Mouse (Mus musculus) frontal cortex, postnatal 10 days (tissue): Measurements from ENCODE around the gene Enpp7.

Experiments used
- DNase-seq, 2 experiments: peaks; one replicate each; pipeline ENCODE4 v3.0.0; 2022; ENCODE audit warnings: low spot score in 2 of 2, mixed read lengths in 1 of 2

The Enpp7 gene

DNA sequence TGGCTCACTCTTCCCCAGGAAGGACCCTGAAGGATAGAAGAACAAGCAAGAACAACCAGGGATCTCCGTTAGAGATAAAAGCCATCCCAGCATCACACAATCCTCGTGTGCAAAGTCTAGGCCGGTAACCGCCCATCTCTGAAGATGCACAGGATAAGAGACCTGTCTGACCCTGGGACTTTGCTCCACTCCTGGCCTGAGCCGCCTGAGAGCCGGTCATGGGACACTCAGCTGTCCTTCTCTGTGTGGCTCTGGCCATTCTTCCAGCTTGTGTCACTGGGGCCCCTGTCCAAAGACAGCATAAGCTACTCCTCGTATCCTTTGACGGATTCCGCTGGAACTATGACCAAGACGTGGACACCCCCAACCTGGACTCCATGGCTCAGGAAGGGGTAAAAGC, at the start of gene Enpp7:
TSS of gene Enpp7 (plus strand) at position 190 of the 400 bp plus-strand sequence.
- no peak for DNase-seq

- DNase-seq, result no peak
Observed at GRCm38 (mm10) chr11:118939731-118940130, 48.3 kb upstream of the Enpp7 start.

DNA sequence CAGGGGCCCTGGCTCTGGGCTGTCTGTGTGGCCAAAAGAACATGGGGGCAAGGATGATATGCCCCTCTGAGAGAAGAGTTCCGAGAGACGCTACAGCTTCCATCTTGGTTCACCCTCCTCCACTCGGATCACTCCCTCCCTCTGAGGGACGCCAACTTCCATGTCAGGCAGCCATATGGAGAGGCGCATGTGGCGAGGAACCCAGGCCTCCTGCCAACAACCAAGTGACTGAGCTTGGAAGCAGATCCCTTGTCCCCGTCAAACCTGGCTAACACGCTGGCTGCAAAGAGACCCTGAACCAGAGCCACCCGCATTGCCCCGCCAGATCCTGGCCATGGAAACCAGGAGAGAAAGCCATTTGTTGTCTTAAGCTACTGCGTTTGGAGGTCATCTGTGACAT, 47.4 kb upstream of the Enpp7 start:
- DNase-seq, result peak; percentile 57 to 60

DNA sequence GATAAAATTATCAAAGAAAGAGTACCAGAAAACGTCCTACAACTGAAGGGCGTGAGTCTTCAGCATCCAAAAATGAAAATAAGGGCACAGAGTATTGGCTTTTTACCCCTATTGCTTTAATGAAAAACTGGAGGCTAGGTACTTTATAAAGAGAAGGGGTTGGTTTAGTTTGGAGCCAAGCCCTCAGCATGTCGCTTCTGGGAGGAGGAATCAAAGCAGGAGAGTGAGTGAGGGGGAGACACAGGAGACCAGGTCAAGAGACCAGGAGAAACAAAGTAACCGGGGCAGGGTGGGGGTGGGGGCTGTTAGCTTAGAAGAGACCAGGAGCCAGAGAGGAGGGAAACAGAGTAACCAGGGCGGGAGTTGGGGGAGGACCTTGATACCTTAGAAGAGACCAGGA, 46.7 kb upstream of the Enpp7 start:
- DNase-seq, result no peak

- DNase-seq, result no peak
Observed at GRCm38 (mm10) chr11:118945868-118946267, 42.1 kb upstream of the Enpp7 start.

- no peak for DNase-seq
Observed at GRCm38 (mm10) chr11:118955016-118955415, 33.0 kb upstream of the Enpp7 start.

GRCm38 (mm10) chr11:118957070-118957471, 30.9 kb upstream of the Enpp7 start:
- DNase-seq, result peak; percentile 64 to 70

- peak in 1 of 2 experiments; percentile 63 for DNase-seq
Observed at GRCm38 (mm10) chr11:118960649-118961048, 27.3 kb upstream of the Enpp7 start.

GRCm38 (mm10) chr11:118962478-118962877, 25.5 kb upstream of the Enpp7 start:
- DNase-seq, result no peak

- DNase-seq, result no peak
Observed at GRCm38 (mm10) chr11:118963926-118964325, 24.1 kb upstream of the Enpp7 start.

DNA sequence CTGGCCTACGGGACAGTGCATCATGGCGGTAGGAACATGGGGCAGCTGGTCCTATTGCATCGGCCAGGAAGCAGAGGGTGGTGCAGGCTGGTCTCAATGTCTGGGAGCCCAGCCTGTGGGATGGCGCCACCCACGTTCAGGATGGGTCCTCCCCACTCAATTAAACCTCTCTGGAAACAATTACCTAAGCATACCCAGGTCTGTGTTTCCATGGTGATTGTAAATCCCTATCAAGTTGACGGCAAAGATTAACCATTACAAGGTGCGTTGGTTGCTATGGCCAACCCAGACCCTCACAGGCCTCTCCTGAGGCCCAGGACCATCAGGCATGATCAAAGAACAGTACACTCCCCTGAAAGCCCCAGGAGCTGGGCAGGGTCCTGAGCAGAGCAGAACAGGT, 22.9 kb upstream of the Enpp7 start:
- DNase-seq, result no peak

- DNase-seq, result no peak
Observed at GRCm38 (mm10) chr11:118971470-118972034, 16.4 kb upstream of the Enpp7 start.

GRCm38 (mm10) chr11:118972431-118973377, 15.3 kb upstream of the Enpp7 start:
- no peak for DNase-seq

DNA sequence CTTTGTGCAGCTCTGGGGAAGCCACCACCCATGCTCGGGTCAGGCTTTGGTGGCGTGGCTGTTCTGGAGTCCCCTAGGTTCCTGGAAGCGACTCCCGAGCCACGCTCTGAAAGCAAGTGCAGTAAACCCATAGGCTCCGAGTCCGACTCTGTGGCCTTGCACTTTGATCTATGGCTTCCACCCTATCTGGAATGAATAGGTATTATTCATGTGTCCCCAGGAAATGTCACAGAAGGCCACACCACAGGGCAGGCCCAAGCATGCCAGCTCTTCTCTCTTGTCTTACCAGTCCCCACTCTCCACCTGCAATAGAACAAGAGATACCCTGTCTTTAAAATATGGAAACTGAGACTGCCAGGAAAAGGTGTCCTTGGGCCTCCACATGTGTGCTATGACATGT, 13.6 kb upstream of the Enpp7 start:
- DNase-seq, result no peak

DNA sequence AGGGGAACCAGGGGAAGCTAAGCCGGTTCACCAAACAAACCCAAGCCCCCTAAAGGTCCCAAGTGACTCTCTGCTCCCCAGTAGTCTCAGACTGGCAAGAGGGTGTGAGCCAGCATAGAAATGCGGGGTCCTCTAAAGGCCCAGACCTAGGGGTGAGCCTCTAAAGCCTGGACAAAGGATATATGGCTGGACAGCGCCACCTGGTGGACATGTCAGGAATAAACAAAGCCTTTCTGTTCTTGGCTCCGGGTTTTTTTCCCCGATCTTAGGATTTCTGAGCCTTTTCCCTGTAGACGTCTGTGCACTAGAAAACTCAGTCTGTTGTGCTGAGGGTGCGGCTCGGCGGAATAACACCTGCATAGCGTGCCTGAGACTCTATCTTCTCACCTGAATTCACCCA, 12.6 kb upstream of the Enpp7 start:
- peak in 1 of 2 experiments; percentile 71 for DNase-seq

DNA sequence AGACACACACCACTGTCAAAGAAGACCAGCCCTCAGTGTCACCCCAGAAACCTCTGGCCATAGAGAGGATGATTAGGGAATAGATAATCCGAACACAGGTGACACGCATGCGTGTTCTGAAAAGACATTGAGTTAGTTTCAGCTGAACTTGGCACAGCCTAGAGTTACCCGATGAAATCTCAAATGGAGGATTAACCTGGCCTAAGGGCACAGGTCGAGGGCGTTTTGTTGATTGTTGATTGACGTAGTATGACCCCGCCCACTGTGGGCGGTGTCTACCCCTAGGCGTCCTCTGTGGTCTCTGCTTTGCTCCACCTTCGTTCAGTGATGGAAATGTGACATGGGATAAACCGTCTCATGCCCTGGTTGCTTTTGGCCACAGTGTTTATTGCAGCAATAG, 12.1 kb upstream of the Enpp7 start:
- DNase-seq, result no peak

- no peak for DNase-seq
Observed at GRCm38 (mm10) chr11:118980388-118980787, 7.6 kb upstream of the Enpp7 start.

DNA sequence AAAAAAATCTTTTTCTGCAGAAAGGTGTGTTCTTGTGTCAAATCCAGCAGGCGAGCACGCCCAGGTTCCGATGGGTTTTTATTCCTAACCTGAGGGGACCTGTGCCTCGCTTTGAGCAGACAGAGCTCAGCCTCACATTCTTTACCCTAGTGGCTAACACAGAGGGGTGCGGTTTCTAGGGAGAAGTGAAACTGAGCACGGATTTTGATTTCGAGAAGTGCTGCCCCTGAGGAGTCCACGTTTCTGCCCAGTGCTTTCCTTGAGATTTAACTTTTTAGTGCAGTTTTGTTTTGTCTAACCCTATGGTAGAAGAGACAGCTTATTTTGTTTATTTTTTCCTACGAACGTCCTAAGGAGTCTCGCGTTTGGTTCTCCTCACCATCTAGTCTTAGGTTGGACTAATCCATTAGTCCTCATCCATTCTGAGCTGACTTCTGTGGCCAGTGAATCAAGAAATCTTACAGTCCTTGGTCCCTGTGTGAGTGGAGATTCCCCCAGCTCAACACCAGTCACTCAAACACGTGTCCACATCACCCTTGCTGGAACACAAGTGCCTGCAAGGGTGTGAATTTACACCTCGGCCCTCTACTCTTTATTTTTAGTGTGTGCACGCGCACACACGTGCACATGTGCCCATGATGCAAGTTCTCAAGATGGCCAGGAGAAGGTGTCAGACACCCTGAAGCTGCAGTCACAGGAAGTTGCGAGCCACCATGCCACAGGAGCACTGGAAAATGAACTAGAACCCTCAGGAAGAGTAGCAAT, 6.8 kb upstream of the Enpp7 start:
- no peak for DNase-seq

DNA sequence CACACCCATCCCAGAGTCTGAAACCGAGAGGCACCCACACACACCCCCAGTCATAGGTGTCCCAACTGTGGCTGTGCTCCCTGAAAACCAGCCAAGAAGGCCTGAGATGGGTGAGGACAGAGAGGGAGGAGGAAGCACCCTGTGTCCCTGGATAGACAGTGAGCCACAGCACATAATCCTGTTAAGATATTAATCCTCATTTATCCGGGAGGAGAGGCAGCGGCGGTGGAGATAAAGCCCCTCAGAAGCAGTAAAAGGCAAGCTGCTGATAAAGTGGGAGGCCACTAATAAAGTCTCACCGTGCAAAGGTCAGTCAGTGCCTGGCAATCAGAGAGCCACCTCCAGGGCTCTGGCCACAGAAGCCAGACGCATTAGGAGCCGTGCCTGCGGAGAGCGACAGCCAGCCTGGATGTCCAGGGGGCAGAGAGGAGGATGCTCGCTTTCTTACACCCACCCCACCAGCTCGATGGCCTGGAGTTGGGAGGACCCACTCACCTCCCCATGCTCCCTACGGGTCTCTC, 5.3 kb upstream of the Enpp7 start:
- no peak for DNase-seq

GRCm38 (mm10) chr11:118985571-118985970, 2.4 kb upstream of the Enpp7 start:
- no peak for DNase-seq

GRCm38 (mm10) chr11:118992781-118993180, 4.8 kb downstream of the Enpp7 start:
- DNase-seq, result no peak

DNA sequence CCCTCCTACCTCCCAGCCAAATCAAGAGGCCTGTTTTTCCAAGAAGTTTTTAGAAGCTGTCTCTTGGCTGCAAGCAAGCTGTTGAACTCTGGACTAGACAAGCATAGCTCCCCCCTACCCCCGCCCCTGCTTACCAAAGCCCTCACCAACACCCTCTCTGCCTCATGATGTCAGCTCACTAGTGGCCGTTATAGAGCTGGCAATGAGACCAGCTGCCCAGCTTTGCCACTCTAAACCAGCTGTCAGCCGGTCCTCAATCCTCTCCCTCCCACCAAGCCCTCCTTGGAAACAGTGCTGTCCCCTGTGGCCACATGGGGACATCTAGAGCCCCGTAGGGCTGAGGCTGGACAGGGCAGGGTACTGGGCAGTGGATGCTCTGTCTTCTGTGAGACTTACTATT, 7.5 kb downstream of the Enpp7 start:
- DNase-seq, result no peak
